Mouse (Mus musculus) adrenal gland (tissue): ENCODE measurements around the gene Hibadh.

ENCODE experiments used
- intact Hi-C: fragments of 180-260 bp; cut with DNase I; formaldehyde crosslinking; loops from one replicate; pipeline ENCODE4 v1.15.1; 2025

Hibadh gene

GRCm38 (mm10) chr6:52504676-52505460 is 135.3 kb downstream of the Hibadh start:
- intact Hi-C loops, result no loop called here

GRCm38 (mm10) chr6:52502986-52503385 is 137.2 kb downstream of the Hibadh start:
- intact Hi-C loops, result no loop called here

GRCm38 (mm10) chr6:52501479-52501878 is 138.7 kb downstream of the Hibadh start:
- intact Hi-C loops, result no loop called here
